ENCODE assay signal across 11 mouse cellular contexts in genomic region chr2:128156557-128157412, GRCm38 (mm10). TPM values are rescaled to one million over a fixed set of nuclear protein-coding genes. Genes with fewer than 3 reads are reported as not detected.
A peak's percentile ranks its signal among the peaks of the same experiment; 100 is the strongest.
DNase-seq lines count a peak whose midpoint lies in the region; ATAC-seq and TF ChIP-seq lines count a peak whose summit lies in the region.
"Had no signal": no experiment of that assay in that cellular context is flagged by ENCODE, and none has a peak within 500 bp of the region (broad histone marks: within the 10 kb centered on the region; RNA-seq: fewer than 3 reads in every experiment).

No protein-coding gene starts in this region.

- ATAC-seq in heart, embryonic 16.5 days (replicated peaks; ENCODE audit: extremely low read depth, insufficient read depth, low FRiP score) = no peak
- ATAC-seq in intestine, postnatal 0 days = 0 out of 2 replicates have a peak, but pooled peaks have one; percentile 33

- H3K9me3 ChIP-seq in heart, embryonic 16.5 days (replicated peaks; ENCODE audit: control insufficient read depth, low read length) = no peaks in the 10 kb centered on the region
- H3K9me3 ChIP-seq in intestine, postnatal 0 days (ENCODE audit: control insufficient read depth) = no peaks in the 10 kb centered on the region

- peaks cover 74% of the 10 kb centered on the region for H3K4me1 ChIP-seq in heart, embryonic 16.5 days (ENCODE audit: control insufficient read depth, insufficient read depth, low read length)
- H3K4me1 ChIP-seq in intestine, postnatal 0 days (replicated peaks; ENCODE audit: control insufficient read depth, insufficient read depth, low read length) = no peaks in the 10 kb centered on the region

- WGBS in heart, embryonic 16.5 days = 57% methylated on average over 12 of the region's 12 CpGs
- 58% methylated on average over 12 of the region's 12 CpGs for WGBS in intestine, postnatal 0 days

- DNase-seq in heart, adult 8-10 months (ENCODE audit: low spot score) = no peak
- DNase-seq in ovary, adult 18-20 months (ENCODE audit: low spot score) = peak; percentile 47
- DNase-seq in ovary, postnatal 36 days (ENCODE audit: low spot score) = no peak
- no peak for DNase-seq in gastrocnemius, postnatal 25 days
- no peak for DNase-seq in cerebellum, postnatal 25 days
- DNase-seq: gastrocnemius, adult 2 months; layer of hippocampus, adult 9-11 months; lung, postnatal 4 days; right cerebral cortex, postnatal 4 days had no signal

- no peak overlapping the region for H3K9ac ChIP-seq in heart, embryonic 16.5 days (ENCODE audit: low read length)
- no peak overlapping the region for H3K9ac ChIP-seq in intestine, postnatal 0 days (ENCODE audit: low read depth, low read length)

- no peak overlapping the region for H3K4me3 ChIP-seq in heart, embryonic 16.5 days (ENCODE audit: low read length)
- H3K4me3 ChIP-seq in intestine, postnatal 0 days (ENCODE audit: low read depth, low read length) = no peak overlapping the region
- H3K4me3 ChIP-seq: gastrocnemius, adult 2 months had no signal

- no peak for TF ChIP-seq CTCF in intestine, postnatal 0 days (IDR thresholded peaks at IDR 0.05; ENCODE audit: low read depth)

- no peak overlapping the region for H3K4me2 ChIP-seq in heart, embryonic 16.5 days (ENCODE audit: low read depth, low read length)
- H3K4me2 ChIP-seq in intestine, postnatal 0 days (replicated peaks; ENCODE audit: low read depth) = no peak overlapping the region

- H3K36me3 ChIP-seq in heart, embryonic 16.5 days (ENCODE audit: control insufficient read depth, insufficient read depth) = peaks cover 9% of the 10 kb centered on the region; the same call in 1 of the 2 replicates
- no peaks in the 10 kb centered on the region; the same call in 1 of the 2 replicates for H3K36me3 ChIP-seq in intestine, postnatal 0 days (ENCODE audit: control insufficient read depth, insufficient read depth)

- no peaks in the 10 kb centered on the region for H3K27me3 ChIP-seq in heart, embryonic 16.5 days (ENCODE audit: control insufficient read depth, insufficient read depth, low read length)
- no peaks in the 10 kb centered on the region for H3K27me3 ChIP-seq in intestine, postnatal 0 days (replicated peaks; ENCODE audit: control insufficient read depth, insufficient read depth, low read length)

- H3K27ac ChIP-seq in heart, embryonic 16.5 days (ENCODE audit: low read length) = 0 out of 2 replicates have a peak overlapping the region, but pooled peaks have one; percentile 20
- H3K27ac ChIP-seq in intestine, postnatal 0 days (ENCODE audit: low read depth, low read length) = no peak overlapping the region
- H3K27ac ChIP-seq: gastrocnemius, adult 2 months had no signal

RNA-seq across cellular contexts. Expression of gene Bcl2l11, which starts 30.9 kb away (rescaled TPM):
- 20.4 and 23.2 TPM in 2 replicates for polyA plus RNA-seq in heart, embryonic 16.5 days (2015; fragmentation: Nextera tagmentation; extraction: Ambion mirVana)
- 10 to 100 TPM in 2 of 4 experiments, 1 to 10 TPM in 2; 7.6 to 16.4 (median 11.3) TPM for total RNA-seq in heart, adult 8-10 months (2022)
- 7.3 and 7.5 TPM in 2 replicates for polyA plus RNA-seq in intestine, postnatal 0 days (2015; fragmentation: Nextera tagmentation; extraction: Ambion mirVana)
- total RNA-seq in gastrocnemius, postnatal 25 days (2021) = 1 to 10 TPM; 2.4 to 5.1 TPM
